Mouse (Mus musculus) midbrain, embryonic 16.5 days (tissue): ENCODE measurements around the gene Trim38. TPM values are rescaled to one million over a fixed set of nuclear protein-coding genes. Genes with fewer than 3 reads are reported as not detected.

Experiments
- ATAC-seq: fragments of 200-750 bp; cut with Nextera tagmentation; 2 replicates; pipeline ENCODE4 v1.8.0; 2017; ENCODE audit warnings: moderate TSS enrichment
- H3K27ac ChIP-seq: fragments of 300-500 bp; sonication (generic); 2 replicates; pipeline ENCODE4 v1.5.1; 2014; ENCODE audit warnings: mild to moderate bottlenecking, low read length, mixed read lengths
- H3K27me3 ChIP-seq: fragments of 300-500 bp; sonication (generic); 2 replicates; pipeline ENCODE4 v1.6.1; 2014; ENCODE audit warnings: low read depth, low read length, mixed read lengths; ENCODE audit not compliant: control insufficient read depth, insufficient read depth
- H3K36me3 ChIP-seq: fragments of 300-500 bp; sonication (generic); 2 replicates; pipeline ENCODE4 v1.6.1; 2014; ENCODE audit warnings: mild to moderate bottlenecking, low read length, moderate library complexity, mixed read lengths; ENCODE audit not compliant: control insufficient read depth, insufficient read depth
- H3K4me1 ChIP-seq: fragments of 300-500 bp; sonication (generic); 2 replicates; pipeline ENCODE4 v1.6.1; 2014; ENCODE audit warnings: mild to moderate bottlenecking, low read length, mixed read lengths; ENCODE audit not compliant: control insufficient read depth, insufficient read depth
- H3K4me2 ChIP-seq: fragments of 300-500 bp; sonication (generic); 2 replicates; pipeline ENCODE4 v1.6.1; 2014; ENCODE audit warnings: mild to moderate bottlenecking, low read length, mixed read lengths
- H3K4me3 ChIP-seq: fragments of 300-500 bp; sonication (generic); 2 replicates; pipeline ENCODE4 v1.5.1; 2014; ENCODE audit warnings: low read depth, mild to moderate bottlenecking, low read length, moderate library complexity, mixed read lengths
- H3K9ac ChIP-seq: fragments of 300-500 bp; sonication (generic); 2 replicates; pipeline ENCODE4 v1.6.1; 2014; ENCODE audit warnings: low read depth, low read length, mixed read lengths
- H3K9me3 ChIP-seq: fragments of 300-500 bp; sonication (generic); replicated peaks from 2 replicates; pipeline ENCODE4 v1.6.1; 2014; ENCODE audit warnings: mild to moderate bottlenecking, low read length, mixed read lengths; ENCODE audit not compliant: control insufficient read depth, poor library complexity, severe bottlenecking
- WGBS: fragments of 180-500 bp; shearing (Covaris S2); extraction: QIAGEN DNeasy Blood & Tissue Kit; methylation state at CpG from one replicate; pipeline ENCODE4 v1.1.7; 2014; 5-methylcytosine and 5-hydroxymethylcytosine counted together
- polyA plus RNA-seq: library from polyadenylated mRNA; unstranded; fragments of >200 nt; fragmentation: Nextera tagmentation; extraction: Ambion mirVana; gene quantifications from 2 replicates; pipeline ENCODE4 v1.2.1, GENCODE M21; 2015

The Trim38 gene
- polyA plus RNA-seq, 1 experiment from 2014 or later, result not detected

GRCm38 (mm10) chr13:23804532-23804931 lies 34.8 kb downstream of the Trim38 start:
- ATAC-seq, result no peak

GRCm38 (mm10) chr13:23806422-23807052 lies 36.8 kb downstream of the Trim38 start, which contains the start of gene Slc17a2:
TSS of gene Slc17a2 (plus strand) at chr13:23806993.
- WGBS, result 91% methylated on average over 15 of the region's 15 CpGs

More at GRCm38 (mm10) chr13:23804532-23804931, 34.8 kb downstream of the Trim38 start:
- WGBS, result 88% methylated on average over 2 of the region's 2 CpGs
- H3K9me3 ChIP-seq, result no peaks in the 10 kb centered on the region
- no peaks in the 10 kb centered on the region for H3K36me3 ChIP-seq
- H3K27ac ChIP-seq, result no peak overlapping the region
- H3K4me2 ChIP-seq, result no peak overlapping the region
- no peak overlapping the region for H3K4me3 ChIP-seq
- no peaks in the 10 kb centered on the region for H3K27me3 ChIP-seq
- H3K4me1 ChIP-seq, result no peaks in the 10 kb centered on the region
- no peak overlapping the region for H3K9ac ChIP-seq

GRCm38 (mm10) chr13:23816148-23816547 lies 46.4 kb downstream of the Trim38 start:
- H3K36me3 ChIP-seq, result no peaks in the 10 kb centered on the region
- no peaks in the 10 kb centered on the region for H3K9me3 ChIP-seq
- no peak overlapping the region for H3K9ac ChIP-seq
- no peak for ATAC-seq
- H3K27ac ChIP-seq, result no peak overlapping the region
- H3K27me3 ChIP-seq, result no peaks in the 10 kb centered on the region
- 71% methylated on average over 2 of the region's 2 CpGs for WGBS
- H3K4me3 ChIP-seq, result no peak overlapping the region
- no peaks in the 10 kb centered on the region for H3K4me1 ChIP-seq
- H3K4me2 ChIP-seq, result no peak overlapping the region

More at GRCm38 (mm10) chr13:23806422-23807052, 36.8 kb downstream of the Trim38 start, which contains the start of gene Slc17a2:
- Histone ChIP-seq H3K4me1 (no peaks in the 10 kb centered on the region), H3K36me3 (no peaks in the 10 kb centered on the region), H3K9me3 (no peaks in the 10 kb centered on the region), H3K4me3 (no peak within 1 kb of the TSS), H3K4me2 (no peak within 1 kb of the TSS), H3K9ac (no peak within 1 kb of the TSS), H3K27me3 (no peaks in the 10 kb centered on the region), H3K27ac (no peak within 1 kb of the TSS)
- ATAC-seq, result no peak

GRCm38 (mm10) chr13:23820179-23820940 lies 50.6 kb downstream of the Trim38 start:
- Histone ChIP-seq H3K9me3 (no peaks in the 10 kb centered on the region), H3K9ac (no peak overlapping the region), H3K4me1 (no peaks in the 10 kb centered on the region), H3K4me2 (no peak overlapping the region), H3K36me3 (no peaks in the 10 kb centered on the region), H3K27me3 (no peaks in the 10 kb centered on the region), H3K27ac (no peak overlapping the region), H3K4me3 (no peak overlapping the region)
- ATAC-seq, result no peak
- 80% methylated on average over 4 of the region's 4 CpGs for WGBS

GRCm38 (mm10) chr13:23822213-23822612 lies 52.5 kb downstream of the Trim38 start:
- H3K27me3 ChIP-seq, result no peaks in the 10 kb centered on the region
- H3K36me3 ChIP-seq, result no peaks in the 10 kb centered on the region
- no peak overlapping the region for H3K27ac ChIP-seq
- no peaks in the 10 kb centered on the region for H3K9me3 ChIP-seq
- H3K9ac ChIP-seq, result no peak overlapping the region
- whole genome bisulfite sequencing, result 94% methylated on average over 3 of the region's 3 CpGs
- no peak for ATAC-seq
- H3K4me1 ChIP-seq, result no peaks in the 10 kb centered on the region
- H3K4me2 ChIP-seq, result no peak overlapping the region
- H3K4me3 ChIP-seq, result no peak overlapping the region

GRCm38 (mm10) chr13:23826606-23827005 lies 56.9 kb downstream of the Trim38 start:
- Histone ChIP-seq H3K4me3 (no peak overlapping the region), H3K4me2 (no peak overlapping the region), H3K9me3 (no peaks in the 10 kb centered on the region), H3K27ac (no peak overlapping the region), H3K27me3 (no peaks in the 10 kb centered on the region), H3K9ac (no peak overlapping the region), H3K4me1 (no peaks in the 10 kb centered on the region), H3K36me3 (no peaks in the 10 kb centered on the region)
- 71% methylated on average over 3 of the region's 3 CpGs for WGBS
- ATAC-seq, result no peak

GRCm38 (mm10) chr13:23833053-23833452 lies 63.3 kb downstream of the Trim38 start:
- Histone ChIP-seq H3K9me3 (no peaks in the 10 kb centered on the region), H3K4me2 (no peak overlapping the region), H3K4me3 (no peak overlapping the region), H3K4me1 (no peaks in the 10 kb centered on the region), H3K36me3 (no peaks in the 10 kb centered on the region), H3K27ac (no peak overlapping the region), H3K27me3 (no peaks in the 10 kb centered on the region), H3K9ac (no peak overlapping the region)
- 16% methylated on average over 6 of the region's 6 CpGs for WGBS
- peak; percentile 51; the same call in 1 of the 2 replicates for ATAC-seq

- Histone ChIP-seq H3K4me2 (no peak overlapping the region), H3K36me3 (no peaks in the 10 kb centered on the region), H3K4me3 (no peak overlapping the region), H3K27me3 (no peaks in the 10 kb centered on the region), H3K4me1 (no peaks in the 10 kb centered on the region), H3K9ac (no peak overlapping the region), H3K9me3 (no peaks in the 10 kb centered on the region), H3K27ac (no peak overlapping the region)
- no peak for ATAC-seq
- 86% methylated on average over 5 of the region's 5 CpGs for WGBS
These were observed 65.1 kb downstream of the Trim38 start for GRCm38 (mm10) chr13:23834836-23835235.

- Histone ChIP-seq H3K27me3 (no peaks in the 10 kb centered on the region), H3K9ac (no peak overlapping the region), H3K4me1 (no peaks in the 10 kb centered on the region), H3K9me3 (no peaks in the 10 kb centered on the region), H3K4me2 (no peak overlapping the region), H3K27ac (no peak overlapping the region), H3K36me3 (no peaks in the 10 kb centered on the region), H3K4me3 (no peak overlapping the region)
- no peak for ATAC-seq
- 93% methylated on average over 5 of the region's 5 CpGs for WGBS
These were observed 66.9 kb downstream of the Trim38 start for GRCm38 (mm10) chr13:23836630-23837029.
